In genomic region chr11:109545265-109545664, GRCm38 (mm10) we compare ENCODE assay signal across 15 mouse cellular contexts.
A peak's percentile ranks its signal among the peaks of the same experiment; 100 is the strongest.
DNase-seq lines count a peak whose midpoint lies in the region; ATAC-seq and TF ChIP-seq lines count a peak whose summit lies in the region.
"Had no signal": no experiment of that assay in that cellular context is flagged by ENCODE, and none has a peak within 500 bp of the region (broad histone marks: within the 10 kb centered on the region; RNA-seq: fewer than 3 reads in every experiment).

No protein-coding gene starts in this region.

- no peak overlapping the region for H3K4me3 ChIP-seq in heart, embryonic 10.5 days
- H3K4me3 ChIP-seq in liver, embryonic 11.5 days (ENCODE audit: low read depth, low read length) = no peak overlapping the region
- no peak overlapping the region for H3K4me3 ChIP-seq in stomach, postnatal 0 days (ENCODE audit: low read depth, low read length)
- H3K4me3 ChIP-seq: forebrain, embryonic 10.5 days; neural tube, embryonic 13.5 days had no signal

- no peak for TF ChIP-seq CTCF in stomach, postnatal 0 days (IDR thresholded peaks at IDR 0.05; ENCODE audit: low read depth)

- H3K27ac ChIP-seq in heart, embryonic 10.5 days = peak overlapping the region; percentile 26; the same call in 1 of the 2 replicates
- H3K27ac ChIP-seq in liver, embryonic 11.5 days (ENCODE audit: low read depth, low read length) = peak overlapping the region; percentile 61
- H3K27ac ChIP-seq in stomach, postnatal 0 days (replicated peaks) = no peak overlapping the region
- H3K27ac ChIP-seq: forebrain, embryonic 10.5 days; neural tube, embryonic 13.5 days had no signal

- peak; percentile 85 for DNase-seq in heart, embryonic 10.5 days (ENCODE audit: low spot score)
- DNase-seq in heart, adult 8-10 months (ENCODE audit: low spot score) = no peak
- peak; percentile 6 for DNase-seq in lung, postnatal 36 days
- DNase-seq in lung, postnatal 10 days = no peak
- DNase-seq in liver, embryonic 11.5 days (ENCODE audit: low spot score) = no peak
- peak; percentile 57 for DNase-seq in stomach, postnatal 0 days (ENCODE audit: low spot score)
- DNase-seq in layer of hippocampus, postnatal 25 days (ENCODE audit: extremely low spot score in 1 of 2, low spot score in 1 of 2) = no peak
- no peak for DNase-seq in ovary, postnatal 14 days (ENCODE audit: low spot score)
- DNase-seq: cerebellum, postnatal 36 days; midbrain, embryonic 14.5 days; right cerebral cortex, adult 18-20 months; thymus, postnatal 36 days had no signal

- H3K4me1 ChIP-seq in heart, embryonic 10.5 days = peaks cover 38% of the 10 kb centered on the region
- H3K4me1 ChIP-seq in liver, embryonic 11.5 days (replicated peaks; ENCODE audit: control insufficient read depth, insufficient read depth, low read length) = peaks cover 56% of the 10 kb centered on the region
- no peaks in the 10 kb centered on the region for H3K4me1 ChIP-seq in stomach, postnatal 0 days (replicated peaks; ENCODE audit: control insufficient read depth, insufficient read depth)

- peak overlapping the region; percentile 49 for H3K4me2 ChIP-seq in liver, embryonic 11.5 days
- H3K4me2 ChIP-seq in stomach, postnatal 0 days (replicated peaks; ENCODE audit: low read depth) = no peak overlapping the region
- H3K4me2 ChIP-seq: neural tube, embryonic 13.5 days had no signal

- WGBS in heart, embryonic 10.5 days = 27% methylated on average over 6 of the region's 7 CpGs
- 27% methylated on average over 7 of the region's 7 CpGs for WGBS in liver, embryonic 11.5 days
- WGBS in stomach, postnatal 0 days = 44% methylated on average over 7 of the region's 7 CpGs

- H3K36me3 ChIP-seq in heart, embryonic 10.5 days = no peaks in the 10 kb centered on the region
- no peaks in the 10 kb centered on the region for H3K36me3 ChIP-seq in liver, embryonic 11.5 days (ENCODE audit: control insufficient read depth, insufficient read depth, low read length)
- H3K36me3 ChIP-seq in stomach, postnatal 0 days (ENCODE audit: control insufficient read depth, insufficient read depth, low read length) = no peaks in the 10 kb centered on the region
- H3K36me3 ChIP-seq: forebrain, embryonic 10.5 days; neural tube, embryonic 13.5 days had no signal

- peak; percentile 68 for ATAC-seq in liver, embryonic 11.5 days (replicated peaks; ENCODE audit: low FRiP score)
- peak; percentile 70 for ATAC-seq in stomach, postnatal 0 days (ENCODE audit: low FRiP score, low TSS enrichment)
- ATAC-seq: lung, postnatal 0 days had no signal

- H3K9ac ChIP-seq in liver, embryonic 11.5 days (ENCODE audit: low read depth, low read length) = peak overlapping the region; percentile 39; the same call in 1 of the 2 replicates
- no peak overlapping the region for H3K9ac ChIP-seq in stomach, postnatal 0 days (ENCODE audit: low read length)
- H3K9ac ChIP-seq: neural tube, embryonic 13.5 days had no signal

- H3K27me3 ChIP-seq in heart, embryonic 10.5 days (ENCODE audit: insufficient read depth, poor library complexity, severe bottlenecking) = 0 out of 2 replicates have a peak, but pooled peaks cover 8% of the 10 kb centered on the region
- H3K27me3 ChIP-seq in liver, embryonic 11.5 days (replicated peaks; ENCODE audit: control insufficient read depth, insufficient read depth, low read length) = no peaks in the 10 kb centered on the region
- H3K27me3 ChIP-seq in stomach, postnatal 0 days (ENCODE audit: control insufficient read depth, insufficient read depth, low read length) = no peaks in the 10 kb centered on the region
- H3K27me3 ChIP-seq: neural tube, embryonic 13.5 days had no signal

- TF ChIP-seq EP300 in stomach, postnatal 0 days (optimal IDR thresholded peaks at IDR 0.05) = no peak

- no peaks in the 10 kb centered on the region for H3K9me3 ChIP-seq in heart, embryonic 10.5 days
- H3K9me3 ChIP-seq in liver, embryonic 11.5 days (ENCODE audit: control insufficient read depth, low read length) = no peaks in the 10 kb centered on the region
- no peaks in the 10 kb centered on the region for H3K9me3 ChIP-seq in stomach, postnatal 0 days (ENCODE audit: control insufficient read depth, low read length)
- H3K9me3 ChIP-seq: forebrain, embryonic 10.5 days; neural tube, embryonic 13.5 days had no signal

Comparison
In these comparisons a context has a peak if more than half of its experiments do, and no peak if none do; other contexts are left out.
1. DNase-seq: peak in heart, embryonic 10.5 days (single experiment), lung, postnatal 36 days (single experiment) and stomach, postnatal 0 days (single experiment); none in heart, adult 8-10 months (single experiment), lung, postnatal 10 days (single experiment), liver, embryonic 11.5 days (single experiment), layer of hippocampus, postnatal 25 days (0 of 2) and ovary, postnatal 14 days (single experiment).